Mouse (Mus musculus) Patski (cell line): ENCODE measurements around the gene Shbg. TPM values are rescaled to one million over a fixed set of nuclear protein-coding genes. Genes with fewer than 3 reads are reported as not detected.

ENCODE experiments used
- ATAC-seq: fragments of 100-300 bp; one replicate; pipeline ENCODE4 v1.8.0; 2021
- CTCF ChIA-PET: fragments of 350-600 bp; sonication (Branson Sonifier 250); formaldehyde crosslinking; loops from one replicate; lab custom pipeline; 2022; ENCODE audit warnings: inconsistent platforms; lab: Charles Lee
- POLR2A ChIA-PET: fragments of 350-600 bp; sonication (Branson Sonifier 250); formaldehyde crosslinking; loops from one replicate; lab custom pipeline; 2022; ENCODE audit warnings: antibody characterized with exemption, inconsistent platforms; lab: Charles Lee
- DNase-seq: peaks from one replicate; pipeline ENCODE4 v3.0.0-alpha.2; 2011; ENCODE audit warnings: low read depth, low spot score
- H3K27me3 ChIP-seq: fragments of 371-371 bp; one replicate; pipeline ENCODE4 v1.5.1; 2021
- CTCF ChIP-seq: fragments of 100-300 bp; IDR thresholded peaks from one replicate; pipeline ENCODE4 v1.5.1; 2021
- in situ Hi-C: fragments of 300-500 bp; cut with MboI; formaldehyde crosslinking; loops from 3 replicates; pipeline ENCODE4 v1.11.1; 2018; ENCODE audit warnings: low pct_unique_long_range_greater_than_20kb, mixed read lengths
- polyA plus RNA-seq: library from polyadenylated mRNA; unstranded; gene quantifications from one replicate; pipeline ENCODE4 v1.2.3, GENCODE M21; 2021

The Shbg gene
- polyA plus RNA-seq, 1 experiment from 2014 or later, result not detected

GRCm38 (mm10) chr11:69613553-69614256 is 4.0 kb downstream of the Shbg start:
- ChIA-PET POLR2A (interaction anchor here (0.5 to 0.7 kb wide), 2 partner anchors 28 to 452 kb away, joined by 4 to 5 read pairs; no protein-coding TSS in a partner anchor), CTCF (interaction anchor here (0.6 to 1.3 kb wide), 2 partner anchors 28 to 34 kb away, joined by 3 to 7 read pairs; partner anchors contain the start of genes Trp53 and Wrap53)
- ATAC-seq (no peak), DNase-seq (no peak)
- peak; percentile 87 for TF ChIP-seq CTCF
- in situ Hi-C loops, result no loop called here
- peaks cover 29% of the 10 kb centered on the region for H3K27me3 ChIP-seq

GRCm38 (mm10) chr11:69610899-69611298 is 6.8 kb downstream of the Shbg start:
- in situ Hi-C loops, result no loop called here
- DNase-seq, result no peak
- peaks cover 24% of the 10 kb centered on the region for H3K27me3 ChIP-seq
- ChIA-PET CTCF (no interaction called here), POLR2A (no interaction called here)
- ATAC-seq, result no peak
- TF ChIP-seq CTCF, result no peak

GRCm38 (mm10) chr11:69609416-69609815 is 8.3 kb downstream of the Shbg start:
- peaks cover 33% of the 10 kb centered on the region for H3K27me3 ChIP-seq
- CTCF ChIA-PET, result no interaction called here
- DNase-seq, result no peak
- no peak for TF ChIP-seq CTCF
- in situ Hi-C loops, result no loop called here
- POLR2A ChIA-PET, result no interaction called here
- no peak for ATAC-seq

GRCm38 (mm10) chr11:69608525-69608924 is 9.2 kb downstream of the Shbg start:
- H3K27me3 ChIP-seq, result peaks cover 39% of the 10 kb centered on the region
- TF ChIP-seq CTCF, result no peak
- POLR2A ChIA-PET, result interaction anchor here (0.6 kb wide), 1 partner anchor 27 kb away, joined by 3 read pairs; no protein-coding TSS in a partner anchor
- no peak for ATAC-seq
- CTCF ChIA-PET, result interaction anchor here (0.6 kb wide), 1 partner anchor 21 kb away, joined by 3 read pairs; no protein-coding TSS in a partner anchor
- in situ Hi-C loops, result no loop called here
- no peak for DNase-seq

GRCm38 (mm10) chr11:69606832-69607231 is 10.9 kb downstream of the Shbg start:
- ATAC-seq, result no peak
- in situ Hi-C loops, result no loop called here
- DNase-seq, result no peak
- ChIA-PET POLR2A (no interaction called here), CTCF (no interaction called here)
- no peak for TF ChIP-seq CTCF
- peaks cover 34% of the 10 kb centered on the region for H3K27me3 ChIP-seq

GRCm38 (mm10) chr11:69606491-69606795 is 11.3 kb downstream of the Shbg start:
- in situ Hi-C loops, result no loop called here
- H3K27me3 ChIP-seq, result peaks cover 34% of the 10 kb centered on the region
- no peak for TF ChIP-seq CTCF
- no peak for DNase-seq
- POLR2A ChIA-PET, result interaction anchor here (0.6 kb wide), 1 partner anchor 128 kb away, joined by 4 read pairs; no protein-coding TSS in a partner anchor
- ATAC-seq, result no peak
- CTCF ChIA-PET, result no interaction called here

- no peak for ATAC-seq
- H3K27me3 ChIP-seq, result peaks cover 34% of the 10 kb centered on the region
- ChIA-PET CTCF (no interaction called here), POLR2A (interaction anchor here (0.6 kb wide), 1 partner anchor 129 kb away, joined by 4 read pairs; no protein-coding TSS in a partner anchor)
- DNase-seq, result no peak
- no peak for TF ChIP-seq CTCF
- in situ Hi-C loops, result no loop called here
These were observed 11.8 kb downstream of the Shbg start, which contains the start of gene Atp1b2 for GRCm38 (mm10) chr11:69605726-69606490. Gene Atp1b2 (minus strand): TSS chr11:69605942.

- ChIA-PET CTCF (no interaction called here), POLR2A (no interaction called here)
- in situ Hi-C loops, result no loop called here
- H3K27me3 ChIP-seq, result peaks cover 34% of the 10 kb centered on the region
- TF ChIP-seq CTCF, result no peak
- no peak for ATAC-seq
- no peak for DNase-seq
These were observed 12.7 kb downstream of the Shbg start for GRCm38 (mm10) chr11:69604795-69605664.

GRCm38 (mm10) chr11:69604347-69604746 is 13.4 kb downstream of the Shbg start:
- ChIA-PET CTCF (no interaction called here), POLR2A (no interaction called here)
- H3K27me3 ChIP-seq, result peaks cover 28% of the 10 kb centered on the region
- ATAC-seq, result no peak
- in situ Hi-C loops, result no loop called here
- no peak for TF ChIP-seq CTCF
- DNase-seq, result no peak

- CTCF ChIA-PET, result no interaction called here
- POLR2A ChIA-PET, result no interaction called here
- no peak for TF ChIP-seq CTCF
- no peak for ATAC-seq
- no peak for DNase-seq
- H3K27me3 ChIP-seq, result peaks cover 26% of the 10 kb centered on the region
- in situ Hi-C loops, result no loop called here
These were observed 14.2 kb downstream of the Shbg start for GRCm38 (mm10) chr11:69603516-69603915.
